Mouse (Mus musculus): ENCODE results near the gene E130308A19Rik. TPM values are rescaled to one million over a fixed set of nuclear protein-coding genes. Genes with fewer than 3 reads are reported as not detected.
A peak's percentile ranks its signal among the peaks of the same experiment; 100 is the strongest.

Gene E130308A19Rik
- total RNA-seq, 2 experiments from 2014 or later, result 12.1 to 13.1 TPM

DNA sequence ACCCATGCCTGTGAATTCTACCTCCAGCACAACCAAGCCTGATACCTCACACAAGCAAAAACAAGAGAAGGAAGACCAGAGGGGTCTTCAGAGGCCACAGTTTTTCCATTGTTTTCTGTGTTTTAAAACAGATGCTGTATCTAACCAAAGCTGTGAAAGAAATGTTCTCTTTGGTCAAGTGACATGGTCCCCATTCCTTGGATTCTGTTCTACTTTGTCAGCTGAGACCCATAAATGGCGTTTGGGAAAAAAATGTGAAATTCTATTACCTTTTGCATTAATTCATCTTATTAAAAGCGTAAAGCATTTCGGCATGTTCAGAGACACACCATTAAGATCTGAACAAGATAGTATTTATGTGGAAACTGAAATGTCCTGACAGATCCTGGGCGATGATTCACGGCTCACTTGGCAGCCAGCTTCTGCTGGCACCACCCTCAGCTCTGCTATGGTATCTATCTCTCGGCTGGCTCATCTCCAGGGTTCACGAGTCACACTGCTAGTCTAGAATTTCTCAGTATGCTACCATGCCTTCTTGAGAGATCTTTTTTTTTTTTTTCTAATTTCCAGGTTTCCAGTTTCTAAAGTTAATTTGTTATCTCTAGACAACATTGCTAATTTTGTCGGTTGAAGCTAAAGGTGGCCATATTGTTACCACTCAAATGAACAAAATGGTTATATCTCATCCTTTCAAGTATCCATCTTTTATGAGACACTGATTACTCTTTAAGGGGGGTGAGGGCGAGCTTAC lies 130.5 kb downstream of the E130308A19Rik start:
- intact Hi-C loops (cut with DNase I), result loop anchor here (5.0 kb wide), 1 partner anchor 129 kb away; the partner anchor contains the start of gene E130308A19Rik
- no peak overlapping the region for H3K4me3 ChIP-seq
- peak; percentile 67 to 69 for DNase-seq (ENCODE audit: extremely low spot score in 1 of 2, low spot score in 2 of 2)
- TF ChIP-seq CTCF (IDR thresholded peaks at IDR 0.05), result no peak
- no peak overlapping the region for H3K27ac ChIP-seq

DNA sequence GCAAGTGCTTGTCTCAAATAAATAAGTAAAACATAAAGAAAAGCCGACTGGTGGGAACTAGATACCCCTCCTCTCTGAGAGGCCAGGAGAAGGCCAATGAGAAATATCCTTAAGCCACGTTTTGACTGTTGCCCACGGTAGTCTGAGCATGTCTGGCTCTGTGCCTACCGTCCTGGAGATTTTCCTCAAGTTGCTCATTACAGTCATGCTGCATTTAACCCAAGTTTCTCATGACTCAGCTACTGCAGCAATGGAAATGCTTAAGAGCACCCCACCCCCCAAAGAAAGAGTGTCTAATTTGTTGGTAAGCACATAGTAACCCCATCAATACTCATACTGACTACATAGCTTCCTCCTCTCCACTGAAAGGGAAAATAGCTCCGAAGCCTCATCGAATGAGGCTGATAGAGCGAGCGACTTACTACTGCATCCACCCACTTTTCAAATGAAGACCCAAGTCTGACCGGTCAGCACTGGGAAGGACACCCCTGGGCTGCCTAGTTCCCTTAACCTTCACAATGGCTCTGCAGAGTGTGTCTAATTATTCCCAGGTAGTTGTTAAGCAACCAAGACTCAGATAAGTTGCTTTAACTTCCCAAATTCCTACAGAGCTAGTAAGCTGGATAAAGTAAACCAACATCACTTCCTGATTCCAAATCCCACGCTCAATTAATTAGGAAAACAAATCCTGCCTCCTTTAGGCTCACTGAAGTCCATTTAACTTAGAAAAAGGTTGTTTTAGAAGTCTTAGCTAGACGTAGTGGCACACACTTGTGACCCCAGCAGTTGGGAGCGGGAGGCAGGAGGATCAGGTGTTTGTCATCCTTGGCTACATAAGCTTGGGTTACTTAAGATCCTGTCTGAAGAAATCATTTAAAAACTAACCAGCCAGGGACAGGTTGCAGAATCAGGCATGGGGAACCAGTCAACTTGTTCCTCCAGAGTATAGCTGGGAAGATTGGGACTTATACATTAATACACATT lies 131.7 kb downstream of the E130308A19Rik start:
- no peak for DNase-seq (ENCODE audit: extremely low spot score in 1 of 2, low spot score in 2 of 2)
- H3K4me3 ChIP-seq, result no peak overlapping the region
- intact Hi-C loops (cut with DNase I), result loop anchor here (5.0 kb wide), 1 partner anchor 130 kb away; the partner anchor contains the start of gene E130308A19Rik
- H3K27ac ChIP-seq, result no peak overlapping the region
- TF ChIP-seq CTCF (IDR thresholded peaks at IDR 0.05), result no peak

DNA sequence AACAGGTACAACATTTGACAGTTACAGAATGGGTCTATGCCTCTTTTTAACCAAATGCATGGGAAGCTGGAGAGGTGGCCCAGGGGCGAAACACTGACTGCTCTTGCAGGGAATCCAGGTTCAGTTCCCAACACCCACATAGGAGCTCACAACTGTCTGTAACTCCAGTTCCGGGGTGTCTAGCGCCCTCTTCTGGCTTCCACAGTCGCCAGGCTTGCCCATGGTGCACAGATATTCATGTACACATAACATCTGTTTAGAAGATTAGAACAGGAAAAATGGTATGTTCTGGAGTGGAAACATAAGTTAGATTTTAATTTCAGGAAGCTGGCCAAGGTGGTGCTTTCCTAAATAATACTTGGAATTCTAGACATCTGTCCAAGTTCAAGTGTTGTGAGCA lies 134.0 kb downstream of the E130308A19Rik start:
- intact Hi-C loops (cut with DNase I), result no loop called here
- Histone ChIP-seq H3K27ac (no peak overlapping the region), H3K4me3 (no peak overlapping the region)
- DNase-seq (ENCODE audit: extremely low spot score in 1 of 2, low spot score in 2 of 2), result no peak
- no peak; the same call in 1 of the 2 replicates for TF ChIP-seq CTCF (IDR thresholded peaks at IDR 0.05)

DNA sequence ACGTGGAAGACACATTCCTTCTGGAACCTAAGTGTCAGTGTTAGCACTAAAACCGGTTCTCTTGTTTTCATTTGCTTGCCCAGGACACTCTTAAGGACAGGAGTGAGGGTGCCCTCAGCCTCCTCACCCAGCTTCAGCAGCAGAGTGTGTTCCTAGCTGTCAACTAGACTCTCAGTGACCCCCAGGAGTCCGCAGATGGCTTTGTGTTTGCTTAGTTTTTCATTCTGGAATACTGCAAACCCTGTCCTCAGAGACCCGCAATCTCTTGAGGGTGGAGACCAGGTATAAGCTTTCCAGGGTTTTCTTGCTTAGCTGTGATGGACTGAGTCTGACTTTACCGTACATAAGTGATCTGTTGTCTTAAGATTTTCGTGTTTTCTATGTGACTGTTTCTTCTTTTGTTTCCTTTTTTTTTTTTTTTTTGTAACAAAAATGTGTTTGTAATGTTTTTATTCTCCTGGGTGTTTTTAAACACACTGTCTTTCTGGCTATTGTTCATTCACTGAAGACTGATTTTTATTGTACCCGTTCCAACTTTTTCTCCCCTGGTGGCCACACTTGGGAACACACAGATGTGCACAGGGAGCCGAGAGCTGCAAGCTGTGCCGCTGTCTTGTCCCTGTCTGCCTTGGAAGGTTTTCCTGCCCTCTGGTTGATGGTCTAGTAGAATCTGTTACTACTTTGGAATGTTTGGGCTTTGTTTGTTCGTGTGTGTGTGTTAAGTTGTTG lies 134.8 kb downstream of the E130308A19Rik start:
- Histone ChIP-seq H3K4me3 (no peak overlapping the region), H3K27ac (no peak overlapping the region)
- DNase-seq (ENCODE audit: extremely low spot score in 1 of 2, low spot score in 2 of 2), result peak in 1 of 2 experiments; percentile 32
- TF ChIP-seq CTCF (IDR thresholded peaks at IDR 0.05), result peak; percentile 60
- intact Hi-C loops (cut with DNase I), result no loop called here

DNA sequence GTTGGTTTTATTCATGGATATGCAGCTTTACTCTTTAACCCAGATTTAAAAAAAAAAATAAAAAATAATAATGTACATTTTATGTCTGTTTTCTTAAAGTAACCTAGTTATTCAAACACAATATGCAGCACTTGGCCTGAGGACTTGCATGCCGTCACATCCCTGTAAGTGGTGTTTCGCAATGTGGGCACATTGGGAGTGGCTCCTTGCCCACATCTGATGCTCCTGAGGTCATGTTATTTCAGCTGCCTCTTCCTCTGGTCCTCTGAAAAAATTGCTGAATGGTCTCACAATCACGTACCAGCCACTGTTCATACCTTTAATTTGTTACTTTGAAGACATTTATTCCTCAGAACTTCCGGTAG lies 135.3 kb downstream of the E130308A19Rik start:
- Histone ChIP-seq H3K4me3 (no peak overlapping the region), H3K27ac (no peak overlapping the region)
- no peak for DNase-seq (ENCODE audit: extremely low spot score in 1 of 2, low spot score in 2 of 2)
- TF ChIP-seq CTCF (IDR thresholded peaks at IDR 0.05), result no peak
- intact Hi-C loops (cut with DNase I), result no loop called here

DNA sequence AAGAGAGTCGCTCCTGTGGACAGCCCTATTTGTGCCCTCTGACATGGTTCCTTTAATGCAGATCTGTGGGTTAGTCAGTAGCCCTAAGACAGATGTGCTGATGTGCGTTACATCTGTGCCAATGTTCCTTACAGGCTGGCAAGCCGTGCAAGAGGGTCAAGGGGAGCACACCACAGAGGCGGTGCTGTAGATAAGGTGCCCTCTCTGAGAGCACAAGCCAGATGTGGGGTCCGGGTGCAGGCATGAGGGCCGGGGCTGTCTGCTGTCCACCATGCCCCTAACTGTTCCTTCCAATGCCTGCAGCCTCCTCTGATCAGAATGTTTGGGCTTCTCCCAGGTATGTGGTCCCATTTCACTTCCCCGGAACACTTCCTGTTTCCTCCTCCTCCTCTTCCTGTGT lies 138.9 kb downstream of the E130308A19Rik start:
- Histone ChIP-seq H3K4me3 (no peak overlapping the region), H3K27ac (no peak overlapping the region)
- intact Hi-C loops (cut with DNase I), result no loop called here

DNA sequence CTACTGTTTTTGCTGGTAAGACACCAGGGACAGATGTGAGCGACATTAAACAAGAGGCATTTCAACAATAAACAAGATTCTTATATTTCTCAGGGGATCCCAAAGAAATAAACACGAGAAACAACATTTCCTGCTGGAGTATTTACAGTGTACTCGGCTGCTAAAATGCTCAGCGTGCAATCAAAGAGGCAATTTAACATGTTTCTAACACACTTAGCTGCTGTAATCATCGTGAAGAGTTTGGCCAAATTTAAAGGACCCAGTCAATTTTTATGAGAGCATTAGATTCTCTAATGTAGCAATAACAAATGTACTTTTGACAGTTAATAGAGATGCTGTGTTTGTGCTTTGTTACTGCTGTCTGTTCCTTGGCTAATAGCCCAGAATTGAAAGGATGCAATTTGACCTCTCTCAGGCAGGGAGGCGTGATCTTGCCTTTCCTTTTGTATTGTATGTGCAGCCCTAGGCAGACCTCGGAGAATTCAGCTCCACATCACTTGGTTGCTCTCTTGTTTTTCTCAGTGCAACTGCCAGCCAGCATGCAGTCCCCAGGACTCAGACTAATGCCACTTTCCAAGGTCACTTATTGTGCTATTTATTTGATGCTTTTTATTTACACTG lies 139.5 kb downstream of the E130308A19Rik start:
- no peak overlapping the region for H3K27ac ChIP-seq
- DNase-seq (ENCODE audit: extremely low spot score in 1 of 2, low spot score in 2 of 2), result no peak
- TF ChIP-seq CTCF (IDR thresholded peaks at IDR 0.05), result no peak
- no peak overlapping the region for H3K4me3 ChIP-seq
- intact Hi-C loops (cut with DNase I), result no loop called here

More for the DNA sequence above, 138.9 kb downstream of the E130308A19Rik start:
- no peak for DNase-seq (ENCODE audit: extremely low spot score in 1 of 2, low spot score in 2 of 2)
- no peak for TF ChIP-seq CTCF (IDR thresholded peaks at IDR 0.05)

DNA sequence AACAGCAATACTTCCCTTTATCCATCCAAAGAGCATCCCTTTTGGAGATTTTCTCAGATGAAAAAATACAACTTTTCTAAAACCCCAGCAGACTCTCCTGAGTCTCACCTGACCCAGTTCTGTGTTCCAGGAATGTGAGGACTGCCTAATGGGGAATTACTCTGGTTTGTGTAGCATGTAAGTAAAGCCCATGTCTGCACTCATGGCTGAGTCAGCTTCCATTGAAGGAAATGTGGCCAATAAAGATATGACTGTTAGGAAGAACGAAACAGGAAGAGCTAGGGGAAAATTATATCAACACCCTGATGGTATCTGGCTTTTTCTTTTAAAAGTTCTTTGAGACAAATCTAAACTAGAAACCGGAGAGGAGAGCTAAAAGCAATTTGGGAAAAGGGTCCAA lies 141.7 kb downstream of the E130308A19Rik start:
- H3K27ac ChIP-seq, result no peak overlapping the region
- intact Hi-C loops (cut with DNase I), result no loop called here
- no peak for DNase-seq (ENCODE audit: extremely low spot score in 1 of 2, low spot score in 2 of 2)
- no peak overlapping the region for H3K4me3 ChIP-seq
- TF ChIP-seq CTCF (IDR thresholded peaks at IDR 0.05), result no peak

DNA sequence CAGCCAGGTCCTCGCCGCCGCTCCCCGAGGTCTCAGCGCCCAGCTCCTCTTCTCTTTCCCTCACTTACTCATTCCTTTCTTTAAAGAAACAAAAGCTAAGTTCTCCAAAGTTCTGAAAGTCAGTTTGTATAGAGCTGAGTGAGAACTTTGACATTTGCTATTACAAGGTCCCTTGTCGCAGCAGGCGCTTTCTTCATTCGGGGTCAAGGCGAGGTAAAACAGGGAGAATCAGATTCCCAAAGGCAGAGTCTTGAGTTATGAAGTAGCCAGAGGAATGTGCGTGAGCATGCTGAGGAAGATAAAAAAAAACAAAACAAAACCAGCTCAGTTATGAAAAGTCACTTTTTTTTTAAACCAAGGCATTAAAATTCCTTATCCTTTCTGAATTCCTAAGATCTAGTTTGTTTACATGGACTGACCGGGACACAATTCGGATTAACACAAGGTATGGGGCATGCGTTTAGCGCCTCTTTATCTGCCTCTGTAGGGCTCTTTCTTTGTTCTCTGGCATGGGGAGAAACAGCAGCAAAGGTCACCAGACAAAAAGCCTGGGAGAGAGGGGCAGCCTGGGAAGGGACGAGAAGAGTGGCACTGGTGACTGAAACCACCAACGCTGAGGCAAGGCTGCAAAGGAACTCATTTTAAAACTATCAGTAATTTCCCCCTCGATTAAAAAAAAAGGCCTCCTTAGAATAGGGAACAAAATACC lies 146.3 kb downstream of the E130308A19Rik start:
- intact Hi-C loops (cut with DNase I), result loop anchor here (5.0 kb wide), 1 partner anchor 155 kb away; no protein-coding TSS in a partner anchor
- Histone ChIP-seq H3K4me3 (no peak overlapping the region), H3K27ac (no peak overlapping the region)
- no peak for TF ChIP-seq CTCF (IDR thresholded peaks at IDR 0.05)
- DNase-seq (ENCODE audit: extremely low spot score in 1 of 2, low spot score in 2 of 2), result no peak

DNA sequence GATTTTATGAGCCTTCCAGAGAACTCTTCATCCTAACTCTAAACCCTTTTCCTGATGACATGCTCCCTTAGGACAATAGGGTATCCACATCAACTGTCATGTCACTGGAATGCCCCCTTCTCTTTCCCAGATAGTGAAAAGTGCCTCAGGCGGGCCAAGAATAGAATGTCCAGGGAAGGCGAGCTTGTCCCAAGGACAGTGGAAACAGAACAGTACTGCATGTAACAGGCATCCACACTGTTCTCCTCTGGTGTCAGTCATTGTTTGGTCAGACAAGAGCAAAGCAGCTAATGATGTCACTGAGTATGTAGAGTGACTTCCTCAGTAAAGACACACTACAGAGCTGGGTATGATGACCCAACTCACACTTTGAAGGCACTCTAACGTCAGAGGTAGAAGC lies 151.8 kb downstream of the E130308A19Rik start:
- no peak overlapping the region for H3K27ac ChIP-seq
- no peak for DNase-seq (ENCODE audit: extremely low spot score in 1 of 2, low spot score in 2 of 2)
- H3K4me3 ChIP-seq, result no peak overlapping the region
- intact Hi-C loops (cut with DNase I), result no loop called here
- no peak for TF ChIP-seq CTCF (IDR thresholded peaks at IDR 0.05)
